Mouse (Mus musculus) right cerebral cortex, postnatal 36 days (tissue): Measurements from ENCODE around the gene Fzr1.

Experiments used
- DNase-seq, 2 experiments: peaks; one replicate each; pipeline ENCODE4 v3.0.0; 2022; ENCODE audit warnings: low spot score in 2 of 2, mixed read lengths in 1 of 2

Gene Fzr1

DNA sequence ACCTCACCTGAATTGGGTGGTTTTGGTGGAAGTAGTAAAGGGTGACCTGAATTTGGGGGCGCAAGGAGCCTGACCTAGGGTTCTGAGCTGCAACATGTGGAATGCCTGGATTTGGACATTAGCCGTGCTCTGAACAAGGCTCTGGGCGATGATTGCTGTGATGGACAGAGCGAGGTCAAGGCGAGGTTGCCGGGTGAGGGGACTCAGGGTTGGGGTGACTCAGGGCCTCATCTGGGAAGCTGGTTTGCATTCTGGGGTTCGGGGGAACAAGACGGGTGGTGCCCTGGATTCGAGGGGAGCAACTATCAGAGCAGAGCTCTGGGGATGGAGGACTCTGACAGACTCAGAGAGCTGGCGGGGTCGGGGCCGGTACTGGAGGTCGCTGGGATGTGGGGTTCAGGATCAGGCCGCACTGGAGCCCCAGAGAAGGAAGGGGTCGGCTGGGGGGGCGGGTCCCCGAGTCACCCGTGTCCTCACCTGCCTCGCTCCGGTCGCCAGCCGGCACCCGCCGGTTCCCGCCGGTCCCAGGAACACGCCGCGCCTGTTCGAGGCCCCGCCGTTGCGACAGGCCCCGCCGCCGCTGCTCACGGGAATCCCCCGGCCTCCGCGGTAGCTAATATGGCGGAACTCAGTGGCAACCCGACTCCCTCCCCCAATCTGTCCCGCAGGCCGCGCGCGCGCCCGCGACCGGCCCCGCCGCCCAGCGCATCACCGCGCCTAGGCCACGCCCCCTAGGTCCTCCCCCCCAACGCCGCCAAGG, at the start of gene Fzr1:
TSS of gene Fzr1 (minus strand) at position 724 of the 760 bp plus-strand sequence.
- no peak for DNase-seq

DNA sequence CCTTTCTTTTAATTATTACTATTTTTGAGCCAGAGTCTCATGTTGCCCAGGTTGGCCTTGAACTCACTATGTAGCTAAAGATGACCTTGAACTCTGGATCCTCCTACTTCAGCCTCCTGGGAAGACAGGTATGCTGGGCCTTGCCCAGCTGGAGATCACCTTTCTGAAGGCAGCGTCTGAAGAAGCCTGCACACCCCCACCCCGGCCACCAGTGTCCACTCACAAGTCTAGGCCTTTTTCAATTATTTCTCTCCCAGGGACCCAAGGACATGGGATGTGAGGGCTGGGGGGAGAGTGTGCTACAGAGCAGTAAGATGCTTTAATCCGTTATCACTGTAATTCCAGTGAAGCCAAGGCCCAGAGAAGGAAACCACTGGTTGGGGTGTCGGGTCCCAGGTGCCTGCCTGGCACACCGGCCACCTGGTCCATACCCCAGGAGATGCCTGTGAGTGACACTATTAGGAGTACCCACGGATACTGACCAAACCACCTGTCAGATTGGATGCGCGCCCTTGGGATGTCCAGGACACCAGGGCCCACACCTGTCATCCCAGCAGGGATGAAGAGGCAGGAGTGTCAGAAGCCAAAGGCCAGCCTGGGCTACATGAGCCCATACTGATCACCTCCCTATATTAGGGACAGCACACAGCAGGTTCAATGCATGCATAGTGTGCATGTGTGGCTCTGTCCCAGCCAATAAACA, 49.6 kb upstream of the Fzr1 start:
- DNase-seq, result no peak

DNA sequence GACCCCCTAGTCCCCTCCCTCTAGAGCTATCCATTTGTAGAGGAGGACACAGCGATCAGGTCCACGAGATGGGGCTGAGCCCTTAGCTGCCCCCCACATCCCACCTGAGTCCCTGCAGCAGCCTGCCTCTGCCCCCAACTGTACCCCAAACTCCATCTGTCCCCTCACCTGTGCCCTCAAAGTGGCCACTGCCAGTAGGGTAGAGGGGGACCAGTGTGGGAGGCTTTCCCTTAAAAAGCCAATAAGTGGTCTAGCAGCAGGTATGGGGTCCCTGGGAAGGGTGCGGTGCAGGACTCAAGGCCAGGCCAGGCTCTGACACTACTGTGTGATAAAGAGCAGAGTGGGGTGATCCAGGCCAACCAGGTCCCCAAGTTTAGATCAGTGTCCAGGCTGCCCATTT, 49.0 kb upstream of the Fzr1 start:
- no peak for DNase-seq

DNA sequence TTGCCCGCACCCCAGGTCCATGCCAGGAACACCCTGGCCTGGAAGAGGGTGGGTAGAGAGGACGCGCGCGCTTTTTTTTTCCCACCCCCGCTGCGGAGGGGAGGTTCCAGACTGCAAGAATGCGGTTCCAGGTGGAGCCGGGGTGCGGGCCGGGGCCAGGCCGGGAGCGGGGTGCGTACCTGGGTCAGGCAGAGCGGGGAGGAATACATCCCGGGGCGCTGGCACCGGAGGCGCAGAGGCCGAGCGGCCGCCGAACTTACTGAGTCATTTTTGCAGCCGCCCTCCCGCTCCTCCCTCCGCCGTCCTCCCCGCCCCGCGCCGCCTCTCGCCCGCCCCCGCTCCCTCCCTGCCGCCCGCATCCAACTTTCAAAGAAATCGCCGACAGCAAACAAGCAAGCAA, 48.6 kb upstream of the Fzr1 start:
- no peak for DNase-seq

DNA sequence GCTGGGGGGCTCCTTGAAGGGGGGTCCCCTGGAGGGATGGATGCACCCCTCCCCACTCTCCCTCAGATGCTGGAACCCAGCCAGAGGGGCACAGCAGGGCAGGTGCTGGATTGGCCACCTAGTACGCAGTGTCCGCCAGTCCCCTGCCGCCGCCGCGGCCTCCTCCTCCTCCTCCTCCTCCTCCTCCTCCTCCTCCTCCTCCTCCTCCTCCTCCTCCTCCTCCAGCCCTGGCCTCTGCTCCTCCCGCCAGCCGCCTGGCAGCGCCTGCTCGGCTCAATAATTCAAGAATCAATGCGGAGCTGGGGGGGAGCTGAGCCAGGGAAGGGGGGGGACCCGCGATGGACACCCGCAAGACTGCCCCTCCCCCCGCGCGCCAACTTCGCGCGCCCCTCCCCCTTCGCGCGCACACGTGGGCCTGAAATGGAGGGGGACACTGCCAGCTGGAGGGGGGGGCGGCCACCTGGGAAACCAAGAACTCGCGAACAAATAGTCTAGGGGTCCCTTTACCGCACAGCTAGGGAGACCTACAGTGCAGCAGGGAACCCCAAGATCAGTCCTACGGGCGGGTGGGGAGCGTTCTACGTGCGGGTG, 47.9 kb upstream of the Fzr1 start:
- DNase-seq, result no peak

DNA sequence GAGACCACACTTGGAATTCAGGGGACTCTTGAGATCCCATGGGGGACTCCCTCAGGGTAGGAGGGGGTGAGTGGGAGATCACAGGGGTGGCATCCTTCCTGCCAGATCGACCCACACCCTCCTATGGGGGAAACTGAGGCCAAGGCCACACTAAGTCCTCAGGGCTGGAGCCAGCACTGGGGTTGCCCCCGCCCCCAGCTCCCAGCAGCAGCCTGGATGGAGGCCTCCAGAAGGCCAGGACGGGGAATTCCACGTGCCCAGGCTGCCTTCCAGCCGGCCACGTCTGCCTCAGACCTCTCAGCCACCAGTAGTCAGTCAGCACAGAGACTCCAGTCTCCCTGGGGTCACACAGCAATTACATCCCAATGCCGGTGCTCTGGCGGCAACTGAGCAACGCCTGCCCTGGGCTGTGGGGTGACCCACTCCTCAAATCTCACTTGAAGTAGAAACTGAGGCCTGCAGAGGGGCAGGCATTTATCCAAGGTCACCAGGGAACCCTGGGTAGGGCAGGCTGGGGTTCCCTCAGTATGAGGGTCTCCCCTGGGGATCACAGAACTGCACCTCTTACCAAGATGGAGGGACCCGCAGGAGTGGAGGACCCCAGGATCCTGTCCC, 47.0 kb upstream of the Fzr1 start:
- DNase-seq, result no peak

DNA sequence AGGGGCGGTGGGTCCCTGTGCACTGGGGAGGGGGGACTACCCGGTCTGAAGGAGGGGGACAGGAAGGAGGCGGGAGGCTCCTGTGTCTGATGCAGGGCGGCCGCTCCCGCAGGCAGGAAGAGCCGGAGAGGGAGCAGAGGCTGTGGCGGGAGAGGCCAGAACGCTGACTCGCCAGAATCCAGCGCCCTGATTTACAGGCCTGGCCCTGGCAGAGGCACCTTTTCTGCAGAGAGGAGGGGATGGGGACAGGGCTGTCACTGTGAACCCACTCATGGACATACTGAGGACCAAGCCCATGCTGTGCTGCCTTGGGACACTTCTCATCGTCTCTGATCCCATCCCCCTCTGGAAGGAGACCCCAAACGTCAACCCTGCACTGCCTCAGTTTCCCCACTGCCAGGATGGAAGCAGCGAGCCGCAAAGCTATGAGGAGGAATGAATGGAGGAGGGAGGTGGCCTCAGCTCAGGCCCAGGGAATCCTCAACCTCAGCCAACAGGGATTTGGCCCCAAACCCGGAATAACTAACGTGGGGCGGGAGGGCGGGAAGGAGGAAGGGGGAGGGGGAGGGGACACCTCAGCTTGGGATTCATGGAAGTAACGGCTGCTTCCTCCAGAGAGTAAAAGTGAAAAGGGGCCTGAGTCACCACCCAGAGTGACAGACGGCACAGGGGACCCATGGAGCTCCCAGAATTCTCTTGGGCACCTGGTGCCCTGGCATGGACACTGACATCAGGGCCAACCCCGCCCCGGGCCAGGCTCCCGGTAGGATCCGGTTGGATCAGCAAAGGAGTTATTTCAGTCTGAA, 46.1 kb upstream of the Fzr1 start:
- DNase-seq, result no peak

DNA sequence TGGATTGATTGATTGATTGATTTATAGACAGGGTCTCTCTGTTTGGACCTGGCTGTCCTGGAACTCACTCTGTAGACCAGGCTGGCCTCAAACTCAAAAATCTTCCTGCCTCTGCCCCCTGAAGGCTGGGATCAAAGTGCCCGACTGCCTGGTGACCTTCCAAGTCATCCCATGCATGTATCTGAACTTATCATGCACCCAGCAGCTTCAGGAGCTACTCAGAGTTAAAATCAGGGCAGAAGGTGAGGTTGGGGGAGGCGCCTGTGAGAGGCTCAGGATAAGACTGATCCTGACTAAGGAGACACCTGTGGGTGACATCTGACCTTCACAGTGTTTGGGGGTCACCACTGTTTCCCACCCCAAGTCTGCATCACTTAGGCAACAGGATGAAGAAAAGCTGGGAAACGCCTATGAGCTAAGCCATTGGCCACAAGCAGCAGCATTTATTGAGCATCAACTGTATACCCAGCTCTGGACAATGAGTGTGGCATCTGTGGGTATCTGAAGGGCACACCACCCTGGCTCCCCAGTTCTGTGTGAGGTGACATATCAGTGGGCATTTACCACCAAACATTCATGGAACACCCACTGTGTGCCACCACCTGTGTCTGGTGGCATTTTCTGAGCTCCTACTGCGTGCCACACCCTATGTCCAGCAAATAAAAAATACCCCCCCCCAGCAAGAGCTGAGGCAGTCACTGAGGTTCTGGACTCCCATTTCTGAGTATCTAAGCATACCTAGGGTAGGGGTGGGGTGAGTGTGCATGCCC, 45.3 kb upstream of the Fzr1 start:
- DNase-seq, result no peak

DNA sequence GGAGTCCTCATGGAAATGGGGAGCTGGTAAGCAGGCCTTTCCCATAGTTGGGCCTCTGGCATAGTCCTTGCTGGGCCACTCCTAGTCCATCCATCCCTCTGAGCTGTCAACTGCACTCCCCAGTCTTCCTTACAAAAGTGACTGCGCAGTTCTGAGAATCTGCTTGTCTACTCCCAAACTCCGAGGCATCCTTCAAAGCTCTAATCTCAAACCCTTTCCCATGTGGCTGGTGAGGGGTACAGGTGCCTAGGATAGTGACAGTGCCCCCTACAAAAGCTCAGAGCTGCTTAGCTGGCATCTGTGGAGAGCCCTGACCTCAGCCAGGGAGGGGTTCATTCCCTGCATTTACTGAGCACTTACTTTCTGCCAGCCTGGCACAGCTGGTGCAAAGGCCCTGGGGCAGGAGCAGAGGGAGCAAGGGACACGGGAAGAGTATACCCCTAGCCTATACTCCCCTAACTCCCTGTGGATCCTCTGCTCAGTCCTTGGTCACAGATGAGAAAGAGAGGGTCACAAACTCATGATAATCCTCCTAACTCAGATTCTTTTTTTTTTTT, 44.4 kb upstream of the Fzr1 start:
- DNase-seq, result no peak

DNA sequence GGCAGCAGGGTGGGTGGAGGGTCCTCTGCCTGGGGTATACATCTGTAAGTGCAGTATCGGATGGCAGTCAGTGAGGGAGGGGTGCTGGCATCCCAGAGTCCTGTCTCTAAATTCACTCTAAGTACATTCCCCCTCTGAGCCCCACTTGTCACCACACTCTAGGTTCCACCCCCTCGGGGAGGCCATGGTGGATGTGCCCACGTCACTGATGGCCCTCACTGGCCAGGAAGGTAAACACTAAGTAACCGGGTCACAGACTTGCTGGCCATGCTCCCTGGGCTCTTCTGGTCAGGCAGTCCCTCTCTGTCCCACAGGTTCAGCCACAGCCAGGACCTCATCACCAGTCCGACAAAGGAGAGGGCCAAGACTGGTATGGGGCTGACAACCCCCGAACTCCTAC, 43.9 kb upstream of the Fzr1 start:
- DNase-seq, result no peak

DNA sequence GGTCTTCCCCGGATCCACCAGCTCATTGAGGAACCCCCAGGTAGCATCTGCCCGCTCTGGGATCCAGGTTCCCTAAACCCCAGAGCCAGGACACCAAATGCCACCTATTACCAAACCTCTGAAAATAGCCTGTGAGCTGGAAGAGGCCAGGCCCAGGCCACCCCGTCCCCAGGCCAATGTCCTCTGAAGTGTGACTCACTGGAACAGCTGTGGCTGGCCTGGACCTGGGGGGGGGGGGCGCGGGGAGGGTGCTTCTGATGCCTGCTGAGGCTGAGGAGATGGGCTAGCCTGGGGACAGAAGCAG, 43.4 kb upstream of the Fzr1 start:
- DNase-seq, result peak in 1 of 2 experiments; percentile 0

DNA sequence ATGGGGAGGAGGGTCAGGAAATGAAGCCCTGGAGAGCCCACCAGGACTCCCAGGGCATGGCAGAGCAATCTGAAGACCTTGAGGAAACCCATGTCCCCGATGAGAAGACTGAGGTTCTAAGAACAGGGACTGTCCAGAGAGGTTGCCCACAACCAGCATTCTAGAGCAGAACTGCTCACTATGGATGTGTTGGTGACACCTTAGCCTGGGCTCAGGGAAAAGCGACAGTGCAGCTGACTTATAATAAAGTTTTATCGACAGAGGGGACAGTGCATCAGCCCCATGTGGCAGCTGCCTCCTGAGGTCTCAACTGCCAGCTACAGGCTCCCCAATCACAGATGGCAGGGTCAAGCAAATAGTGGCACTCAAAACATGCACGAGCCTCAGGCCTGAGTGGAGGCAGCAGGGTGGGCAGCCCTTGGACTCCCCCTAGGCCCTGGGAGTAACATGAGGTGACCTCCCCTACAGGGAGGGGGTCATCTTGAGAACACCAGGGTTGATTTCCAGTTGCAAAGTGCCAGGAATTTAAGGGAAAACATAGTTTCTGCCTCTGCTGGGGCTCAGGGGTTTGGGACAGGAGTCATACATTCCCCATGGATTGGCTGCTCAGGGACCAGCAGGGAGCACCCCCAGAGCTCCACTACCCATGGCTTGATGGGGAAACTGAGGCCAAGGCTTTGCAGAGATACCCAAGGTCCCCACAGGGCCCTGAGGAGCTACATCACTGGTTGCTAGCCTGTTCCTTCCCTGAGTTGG, 42.9 kb upstream of the Fzr1 start:
- no peak for DNase-seq

DNA sequence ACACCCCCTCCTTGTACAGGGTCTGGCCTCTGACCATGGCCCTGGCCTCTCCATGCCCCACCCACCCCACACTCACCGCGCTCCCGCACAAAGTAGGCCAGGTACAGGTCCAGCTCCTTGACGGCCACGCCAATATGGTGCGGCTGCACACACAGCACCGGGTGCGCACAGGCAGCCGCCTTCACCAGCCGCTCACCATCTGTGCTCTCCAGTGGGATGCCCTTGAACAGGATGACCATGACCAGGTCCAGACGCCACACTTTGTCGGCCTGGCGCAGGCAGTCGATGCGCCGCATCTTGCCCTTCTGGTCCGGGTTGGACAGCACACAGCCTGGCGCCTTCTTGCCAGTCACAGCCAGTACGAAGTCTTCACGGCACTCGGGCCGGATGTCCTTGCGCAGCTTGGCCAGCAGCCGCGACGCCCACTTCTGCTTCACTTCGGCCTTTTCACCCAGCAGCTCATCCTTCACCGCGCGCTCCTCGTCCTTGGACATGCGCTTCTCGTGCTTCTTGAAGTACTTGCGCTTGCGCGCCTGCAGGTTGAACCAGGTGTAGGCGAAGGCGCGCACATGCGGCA, 42.0 kb upstream of the Fzr1 start:
- no peak for DNase-seq

DNA sequence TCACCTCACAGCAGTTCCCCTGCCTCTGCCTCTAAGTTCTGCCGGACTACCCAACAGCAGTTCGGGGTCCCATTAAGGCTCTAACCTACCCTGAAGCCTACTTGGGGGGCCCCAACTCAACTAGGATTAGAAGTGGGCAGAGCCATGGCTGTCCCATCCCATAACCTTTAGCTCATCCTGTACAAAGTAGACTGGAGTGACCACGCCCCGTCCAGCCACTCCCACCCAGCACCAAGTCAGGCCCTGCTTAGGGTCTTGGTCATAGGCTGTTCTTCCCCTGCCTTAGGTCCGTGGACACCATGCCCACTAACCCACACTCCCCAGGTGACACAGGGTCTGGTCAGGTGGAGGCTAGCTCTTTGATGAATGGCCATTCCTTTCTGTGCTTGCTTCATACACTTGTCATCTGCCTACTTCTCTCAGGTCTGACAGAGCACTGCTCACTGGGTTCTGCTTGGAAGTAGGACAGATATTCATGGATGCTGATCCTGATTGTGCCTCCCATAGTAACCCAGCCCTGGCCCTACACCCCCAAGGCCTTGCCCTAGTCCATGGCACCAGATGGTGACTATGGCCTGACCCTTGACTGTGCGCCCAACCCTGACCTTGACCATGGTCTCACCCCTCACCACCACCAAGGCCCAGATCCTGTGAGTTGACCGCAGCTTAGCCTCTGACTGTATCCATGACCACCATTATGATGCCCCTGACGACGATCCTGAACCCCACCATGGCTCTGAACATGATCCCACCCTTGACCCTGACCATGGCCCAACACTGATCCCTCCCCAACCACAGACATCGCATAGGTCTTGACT, 41.0 kb upstream of the Fzr1 start:
- DNase-seq, result no peak

DNA sequence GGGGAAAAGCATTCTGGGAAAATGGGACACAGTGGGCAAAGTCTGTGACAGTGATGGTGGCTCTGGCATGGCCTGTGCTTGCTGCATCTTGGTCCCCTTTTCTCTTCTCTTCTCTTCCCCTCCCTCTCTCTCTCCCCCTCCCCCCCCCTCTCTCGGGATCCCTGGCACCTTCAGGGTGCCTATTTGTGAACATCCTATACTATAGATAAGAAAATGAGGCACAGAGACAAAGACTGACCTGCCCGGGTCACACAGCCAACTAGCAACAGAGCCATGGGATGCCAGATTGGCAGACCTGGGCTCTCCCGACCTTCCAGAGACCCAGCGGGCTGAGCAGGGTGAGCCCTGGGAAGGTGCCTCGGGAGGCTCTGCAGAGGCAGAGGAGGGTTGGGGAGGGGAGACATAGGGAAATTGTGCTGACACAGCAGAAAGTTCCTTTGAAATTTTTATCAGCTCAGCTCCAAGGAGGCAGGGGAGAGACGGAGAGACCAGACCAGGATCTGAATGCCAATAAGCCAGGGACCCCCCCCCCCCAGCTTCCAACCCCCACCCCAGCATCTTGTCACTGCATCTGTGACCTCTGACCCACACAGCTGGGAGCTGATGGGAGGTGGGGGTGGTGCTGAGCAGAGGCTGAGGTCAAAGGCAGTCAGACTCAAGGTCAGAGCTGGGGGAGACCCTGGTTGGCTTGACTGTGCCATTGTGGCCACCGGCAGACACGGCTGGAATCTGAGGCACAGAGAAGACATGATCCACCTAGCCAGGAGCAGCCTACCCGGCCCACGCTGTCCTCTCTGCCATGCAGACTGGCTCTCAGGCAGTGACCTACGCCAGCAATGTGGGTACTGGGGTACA, 40.1 kb upstream of the Fzr1 start:
- DNase-seq, result no peak

DNA sequence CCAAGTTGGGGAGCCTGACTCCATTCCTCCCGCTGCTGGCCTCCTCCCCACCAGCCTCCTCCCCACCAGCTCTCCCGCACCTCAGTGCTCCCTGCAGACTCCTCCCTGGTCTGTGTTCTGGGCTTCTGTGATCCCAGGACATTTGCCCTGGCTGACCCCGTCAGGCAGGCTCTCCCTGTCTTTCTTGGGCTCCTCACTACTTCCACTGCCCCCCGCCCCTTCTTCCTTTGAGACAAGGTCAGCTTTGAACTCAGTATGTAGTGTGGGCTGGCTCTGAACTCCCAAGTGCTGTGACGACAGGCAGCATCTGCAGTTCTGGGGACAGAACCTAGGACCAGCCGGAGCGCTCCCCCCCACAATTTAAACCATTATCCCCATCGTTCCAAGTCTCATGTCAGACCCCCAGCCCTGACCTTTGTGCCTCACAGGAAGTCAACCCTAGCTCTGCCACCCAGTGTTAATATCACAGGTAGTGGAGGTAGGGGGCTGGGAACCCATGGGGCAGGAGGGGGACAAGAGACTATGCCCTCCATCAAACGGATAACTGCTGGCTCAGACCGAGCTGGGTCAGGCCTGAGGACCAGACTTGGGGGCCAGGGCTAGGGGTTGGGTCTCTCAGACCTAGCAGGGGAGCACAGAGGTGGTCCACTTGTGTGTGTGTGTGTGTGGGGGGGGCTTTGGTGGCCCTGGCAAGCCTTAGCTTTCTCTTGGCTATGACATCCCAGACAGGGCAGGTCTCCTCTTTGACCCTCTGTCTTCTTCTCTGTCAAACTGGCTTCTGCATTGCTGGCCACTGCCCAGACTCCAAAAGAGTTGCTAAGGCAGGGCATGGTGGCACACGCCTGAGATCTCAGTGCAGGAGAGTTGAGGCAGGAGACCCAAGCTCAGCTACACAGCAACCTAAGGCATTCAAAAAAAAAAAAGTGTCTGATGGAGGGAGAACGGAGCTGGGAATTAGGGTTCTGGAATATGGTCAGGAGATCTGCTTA, 39.2 kb upstream of the Fzr1 start:
- no peak for DNase-seq
